Mouse (Mus musculus): ENCODE measurements around the gene Sgpp2.

DNA sequence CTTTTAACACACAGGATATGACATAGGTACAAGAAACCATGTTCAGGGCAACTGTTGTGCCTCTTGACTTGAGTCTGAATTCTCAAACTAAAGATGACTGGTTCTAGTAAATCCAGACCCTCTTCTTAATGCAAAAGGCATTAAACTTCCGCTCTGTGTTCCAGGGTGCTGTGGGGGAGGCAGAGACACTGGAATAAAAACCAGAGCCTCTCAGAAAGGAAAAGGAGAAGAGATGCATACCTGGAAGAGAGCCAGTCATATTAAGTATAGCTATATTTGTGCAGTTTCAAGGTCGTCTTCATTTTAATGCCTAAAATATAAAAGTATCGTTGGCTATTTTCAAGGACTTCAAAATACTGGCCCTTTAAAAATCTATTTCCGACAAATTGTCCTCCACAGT, 47.3 kb downstream of the Sgpp2 start:
- TF ChIP-seq CTCF (IDR thresholded peaks at IDR 0.05; ENCODE audit: low read depth) (no peak), EP300 (IDR thresholded peaks at IDR 0.05; ENCODE audit: low read depth) (no peak)
